Mouse (Mus musculus): ENCODE data around the gene Gm20388. TPM values are rescaled to one million over a fixed set of nuclear protein-coding genes. Genes with fewer than 3 reads are reported as not detected.

Gm20388 gene
- total RNA-seq, 1 experiment = 27.0 TPM

- no peaks in the 10 kb centered on the region for H3K36me3 ChIP-seq (ENCODE audit: control insufficient read depth, insufficient read depth, low read length, poor library complexity, severe bottlenecking)
- H3K4me3 ChIP-seq (ENCODE audit: insufficient read depth in 1 of 2, low read depth in 1 of 2, low read length in 2 of 2, poor library complexity in 1 of 2, severe bottlenecking in 1 of 2) = no peak overlapping the region
- H3K27ac ChIP-seq (ENCODE audit: insufficient read depth, low read depth, low read length, poor library complexity, severe bottlenecking) = no peak overlapping the region
- no peak overlapping the region for H3K9ac ChIP-seq (ENCODE audit: insufficient read depth, low read depth, low read length, poor library complexity, severe bottlenecking)
- TF ChIP-seq MAFK (IDR thresholded peaks at IDR 0.05; ENCODE audit: insufficient read depth, low read depth, low read length) (no peak), ZNF384 (IDR thresholded peaks at IDR 0.05; ENCODE audit: low read depth, low read length) (no peak), CHD2 (IDR thresholded peaks at IDR 0.05; ENCODE audit: low read depth, low read length) (no peak), ZC3H11A (IDR thresholded peaks at IDR 0.05; ENCODE audit: borderline replicate concordance, low read depth, low read length) (no peak), HCFC1 (IDR thresholded peaks at IDR 0.05; ENCODE audit: borderline replicate concordance, insufficient read depth, low read length) (no peak)
- in situ Hi-C loops (cut with MboI; ENCODE audit: low sequenced_read_pairs in 2 of 2, unreplicated experiment in 2 of 2) = no loop called here
- no peak for DNase-seq (ENCODE audit: low read depth, low spot score)
- H3K9me3 ChIP-seq (ENCODE audit: control insufficient read depth, insufficient read depth, low read depth, low read length) = no peaks in the 10 kb centered on the region
- peaks cover 0 to 3% of the 10 kb centered on the region in 2 experiments; a peak in 1 of 4 replicates for H3K4me1 ChIP-seq (ENCODE audit: control insufficient read depth in 2 of 2, insufficient read depth in 2 of 2, low read length in 2 of 2, poor library complexity in 1 of 2)
Measured at GRCm38 (mm10) chr8:121326164-121326910, 1415.7 kb downstream of the Gm20388 start.

- TF ChIP-seq ZNF384 (IDR thresholded peaks at IDR 0.05; ENCODE audit: low read depth, low read length) (no peak), HCFC1 (IDR thresholded peaks at IDR 0.05; ENCODE audit: borderline replicate concordance, insufficient read depth, low read length) (no peak), CHD2 (IDR thresholded peaks at IDR 0.05; ENCODE audit: low read depth, low read length) (no peak)
- Histone ChIP-seq H3K27ac (ENCODE audit: insufficient read depth, low read depth, low read length, poor library complexity, severe bottlenecking) (no peak overlapping the region), H3K36me3 (ENCODE audit: control insufficient read depth, insufficient read depth, low read length, poor library complexity, severe bottlenecking) (no peaks in the 10 kb centered on the region), H3K4me3 (ENCODE audit: insufficient read depth in 1 of 2, low read depth in 1 of 2, low read length in 2 of 2, poor library complexity in 1 of 2, severe bottlenecking in 1 of 2) (no peak overlapping the region), H3K9ac (ENCODE audit: insufficient read depth, low read depth, low read length, poor library complexity, severe bottlenecking) (no peak overlapping the region), H3K4me1 (ENCODE audit: control insufficient read depth in 2 of 2, insufficient read depth in 2 of 2, low read length in 2 of 2, poor library complexity in 1 of 2) (peaks cover 0 to 3% of the 10 kb centered on the region in 2 experiments; a peak in 1 of 4 replicates), H3K9me3 (ENCODE audit: control insufficient read depth, insufficient read depth, low read depth, low read length) (no peaks in the 10 kb centered on the region)
- in situ Hi-C loops (cut with MboI; ENCODE audit: low sequenced_read_pairs in 2 of 2, unreplicated experiment in 2 of 2) = no loop called here
- DNase-seq (ENCODE audit: low read depth, low spot score) = no peak
Measured at GRCm38 (mm10) chr8:121332436-121332835, 1421.8 kb downstream of the Gm20388 start.

GRCm38 (mm10) chr8:121334495-121335424 is 1424.1 kb downstream of the Gm20388 start:
- TF ChIP-seq ZNF384 (IDR thresholded peaks at IDR 0.05; ENCODE audit: low read depth, low read length) = no peak
- TF ChIP-seq CHD2 (IDR thresholded peaks at IDR 0.05; ENCODE audit: low read depth, low read length) = no peak
- no peak for TF ChIP-seq ZC3H11A (IDR thresholded peaks at IDR 0.05; ENCODE audit: borderline replicate concordance, low read depth, low read length)
- TF ChIP-seq HCFC1 (IDR thresholded peaks at IDR 0.05; ENCODE audit: borderline replicate concordance, insufficient read depth, low read length) = no peak
- no peak for TF ChIP-seq MAFK (IDR thresholded peaks at IDR 0.05; ENCODE audit: insufficient read depth, low read depth, low read length)
- Histone ChIP-seq H3K9me3 (ENCODE audit: control insufficient read depth, insufficient read depth, low read depth, low read length) (no peaks in the 10 kb centered on the region), H3K36me3 (ENCODE audit: control insufficient read depth, insufficient read depth, low read length, poor library complexity, severe bottlenecking) (no peaks in the 10 kb centered on the region), H3K4me1 (ENCODE audit: control insufficient read depth in 2 of 2, insufficient read depth in 2 of 2, low read length in 2 of 2, poor library complexity in 1 of 2) (peaks cover 0 to 3% of the 10 kb centered on the region in 2 experiments; a peak in 1 of 4 replicates), H3K27ac (ENCODE audit: insufficient read depth, low read depth, low read length, poor library complexity, severe bottlenecking) (no peak overlapping the region), H3K4me3 (ENCODE audit: insufficient read depth in 1 of 2, low read depth in 1 of 2, low read length in 2 of 2, poor library complexity in 1 of 2, severe bottlenecking in 1 of 2) (peak overlapping the region; percentile 34 to 56), H3K9ac (ENCODE audit: insufficient read depth, low read depth, low read length, poor library complexity, severe bottlenecking) (peak overlapping the region; percentile 40)
- no peak for DNase-seq (ENCODE audit: low read depth, low spot score)
- in situ Hi-C loops (cut with MboI; ENCODE audit: low sequenced_read_pairs in 2 of 2, unreplicated experiment in 2 of 2) = no loop called here

- no peak for TF ChIP-seq ZNF384 (IDR thresholded peaks at IDR 0.05; ENCODE audit: low read depth, low read length)
- H3K4me1 ChIP-seq (ENCODE audit: control insufficient read depth in 2 of 2, insufficient read depth in 2 of 2, low read length in 2 of 2, poor library complexity in 1 of 2) = peaks cover 0 to 3% of the 10 kb centered on the region in 2 experiments; a peak in 1 of 4 replicates
- H3K9me3 ChIP-seq (ENCODE audit: control insufficient read depth, insufficient read depth, low read depth, low read length) = no peaks in the 10 kb centered on the region
- DNase-seq (ENCODE audit: low read depth, low spot score) = no peak
- H3K9ac ChIP-seq (ENCODE audit: insufficient read depth, low read depth, low read length, poor library complexity, severe bottlenecking) = no peak overlapping the region
- no peak overlapping the region for H3K4me3 ChIP-seq (ENCODE audit: insufficient read depth in 1 of 2, low read depth in 1 of 2, low read length in 2 of 2, poor library complexity in 1 of 2, severe bottlenecking in 1 of 2)
- in situ Hi-C loops (cut with MboI; ENCODE audit: low sequenced_read_pairs in 2 of 2, unreplicated experiment in 2 of 2) = no loop called here
- no peaks in the 10 kb centered on the region for H3K36me3 ChIP-seq (ENCODE audit: control insufficient read depth, insufficient read depth, low read length, poor library complexity, severe bottlenecking)
- H3K27ac ChIP-seq (ENCODE audit: insufficient read depth, low read depth, low read length, poor library complexity, severe bottlenecking) = no peak overlapping the region
Measured at GRCm38 (mm10) chr8:121335684-121336083, 1425.0 kb downstream of the Gm20388 start.
